Mouse (Mus musculus) embryo, embryonic 10 days (tissue): ENCODE measurements around the gene Ankrd36.
"Not testable (repeated sequence)": the region's sequence is repeated elsewhere in the genome, so short reads cannot be mapped to it uniquely, and the experiment has no call there.

Source experiments
- DNase-seq: peaks from one replicate; pipeline ENCODE4 v3.0.0-alpha.2; 2015; ENCODE audit warnings: low spot score

The Ankrd36 gene

GRCm38 (mm10) chr11:5569474-5569873 lies at the start of gene Ankrd36:
Gene Ankrd36 (plus strand): TSS chr11:5569684.
- no peak for DNase-seq

DNA sequence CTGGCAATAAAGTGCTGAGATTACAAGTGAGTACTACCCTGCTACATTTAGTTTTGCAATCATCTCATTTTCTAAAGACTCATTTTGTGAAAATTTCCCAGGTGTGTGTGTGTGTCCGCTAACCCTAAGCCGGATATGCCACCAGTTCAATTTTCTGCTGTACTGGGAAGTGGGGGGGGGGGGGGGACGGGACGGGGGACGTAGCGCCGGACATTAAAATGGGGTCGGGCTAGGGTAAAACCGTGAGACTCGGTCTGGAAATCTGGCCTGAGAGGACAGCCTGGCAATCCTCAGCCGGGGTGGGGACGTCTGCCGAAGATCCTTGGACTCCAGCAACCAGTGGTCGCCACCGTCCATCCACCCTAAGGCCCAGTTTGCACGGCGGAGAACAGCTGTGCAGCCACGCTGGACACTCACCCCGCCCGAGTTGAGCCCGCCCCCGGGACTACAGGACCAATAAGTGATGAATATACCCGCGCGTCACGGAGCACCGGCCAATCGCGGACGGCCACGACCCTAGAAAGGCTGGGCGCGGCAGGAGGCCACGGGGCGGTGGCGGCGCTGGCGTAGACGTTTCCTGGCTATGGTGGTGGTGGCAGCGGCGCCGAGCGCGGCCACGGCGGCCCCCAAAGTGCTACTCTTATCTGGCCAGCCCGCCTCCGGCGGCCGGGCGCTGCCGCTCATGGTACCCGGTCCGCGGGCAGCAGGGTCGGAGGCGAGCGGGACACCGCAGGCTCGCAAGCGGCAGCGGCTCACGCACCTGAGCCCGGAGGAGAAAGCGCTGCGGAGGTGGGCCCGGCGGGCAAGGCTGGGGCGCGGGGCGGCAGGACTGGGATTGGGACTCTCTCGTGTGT lies 48.8 kb upstream of the Ankrd36 start, which contains the start of gene Xbp1:
Gene Xbp1 (plus strand): TSS at position 248 of the 854 bp plus-strand sequence.
- DNase-seq, result peak; percentile 98

DNA sequence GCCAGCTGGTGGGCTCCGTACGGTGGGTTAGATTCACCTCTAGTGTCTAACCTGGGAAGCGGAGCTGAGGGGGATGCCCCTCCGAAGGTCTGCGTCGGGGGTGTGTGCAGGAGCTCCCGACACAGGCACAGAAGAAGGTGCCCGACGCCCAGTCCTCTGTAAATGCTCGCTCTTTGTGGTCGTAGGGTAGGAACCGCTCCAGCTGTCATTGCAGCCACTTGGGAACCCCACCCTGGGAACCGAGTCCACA lies 48.3 kb upstream of the Ankrd36 start:
- DNase-seq, result no peak

GRCm38 (mm10) chr11:5521516-5522291 lies 47.8 kb upstream of the Ankrd36 start:
- peak; percentile 82 for DNase-seq

GRCm38 (mm10) chr11:5522798-5523415 lies 46.6 kb upstream of the Ankrd36 start:
- DNase-seq, result no peak

GRCm38 (mm10) chr11:5525418-5525817 lies 44.1 kb upstream of the Ankrd36 start:
- no peak for DNase-seq

GRCm38 (mm10) chr11:5526573-5527439 lies 42.7 kb upstream of the Ankrd36 start:
- no peak for DNase-seq

DNA sequence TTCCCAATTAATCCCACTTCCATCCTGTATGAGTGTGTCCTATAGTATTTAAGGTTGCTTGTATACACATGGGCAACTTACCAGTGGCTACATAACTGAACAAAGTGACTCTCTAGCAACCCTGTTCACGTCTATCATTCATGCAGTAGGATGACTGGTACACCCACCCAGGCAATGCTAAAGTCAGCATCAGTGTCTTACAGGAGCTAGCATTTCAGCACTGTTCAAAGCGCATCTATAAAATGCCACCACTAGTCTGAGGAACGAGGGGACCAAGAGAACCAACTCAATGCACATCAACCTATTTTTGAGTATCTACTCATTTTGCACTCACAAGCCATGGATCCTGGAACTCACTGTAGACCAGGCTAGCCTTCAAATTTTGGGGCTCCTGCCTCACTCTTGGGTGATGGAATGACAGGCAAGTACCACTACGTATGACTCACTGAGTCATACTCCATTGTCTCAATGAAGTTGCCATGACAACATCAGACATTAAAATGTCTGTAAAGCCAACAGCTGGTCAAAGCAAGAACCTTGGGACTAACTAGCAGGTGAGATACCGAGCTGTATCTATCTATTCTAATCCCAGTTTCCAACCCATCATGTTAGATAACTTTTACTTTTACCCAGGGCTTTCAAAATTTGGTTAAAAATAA lies 41.5 kb upstream of the Ankrd36 start:
- no peak for DNase-seq

GRCm38 (mm10) chr11:5528841-5529240 lies 40.6 kb upstream of the Ankrd36 start:
- no peak for DNase-seq

GRCm38 (mm10) chr11:5530172-5530571 lies 39.3 kb upstream of the Ankrd36 start:
- no peak for DNase-seq

- DNase-seq, result no peak
Observed at GRCm38 (mm10) chr11:5530717-5531116, 38.8 kb upstream of the Ankrd36 start.

DNA sequence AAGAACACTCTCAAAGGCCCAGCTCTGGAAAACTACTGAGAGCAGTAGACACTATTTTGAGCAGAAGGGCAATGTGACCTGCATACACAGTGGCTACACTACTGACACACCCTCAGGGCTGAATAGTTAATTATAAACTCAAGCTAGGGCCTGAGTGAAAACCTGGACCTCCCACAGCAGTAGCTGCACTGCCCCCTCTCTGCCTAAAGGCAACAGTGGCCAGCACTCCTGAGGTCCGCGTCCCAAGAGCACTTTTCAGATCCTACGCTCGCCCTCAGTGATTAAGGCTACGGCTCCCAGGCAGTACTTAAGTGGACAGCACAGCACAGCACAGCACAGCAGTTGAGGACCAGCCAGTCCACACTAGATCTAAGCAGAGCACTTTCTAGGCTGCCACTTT lies 36.4 kb upstream of the Ankrd36 start:
- DNase-seq, result no peak

GRCm38 (mm10) chr11:5537454-5537853 lies 32.0 kb upstream of the Ankrd36 start:
- not testable (repeated sequence) for DNase-seq

GRCm38 (mm10) chr11:5540331-5540730 lies 29.2 kb upstream of the Ankrd36 start:
- no peak for DNase-seq

- DNase-seq, result peak; percentile 41
Observed at GRCm38 (mm10) chr11:5541230-5541798, 28.2 kb upstream of the Ankrd36 start.

DNA sequence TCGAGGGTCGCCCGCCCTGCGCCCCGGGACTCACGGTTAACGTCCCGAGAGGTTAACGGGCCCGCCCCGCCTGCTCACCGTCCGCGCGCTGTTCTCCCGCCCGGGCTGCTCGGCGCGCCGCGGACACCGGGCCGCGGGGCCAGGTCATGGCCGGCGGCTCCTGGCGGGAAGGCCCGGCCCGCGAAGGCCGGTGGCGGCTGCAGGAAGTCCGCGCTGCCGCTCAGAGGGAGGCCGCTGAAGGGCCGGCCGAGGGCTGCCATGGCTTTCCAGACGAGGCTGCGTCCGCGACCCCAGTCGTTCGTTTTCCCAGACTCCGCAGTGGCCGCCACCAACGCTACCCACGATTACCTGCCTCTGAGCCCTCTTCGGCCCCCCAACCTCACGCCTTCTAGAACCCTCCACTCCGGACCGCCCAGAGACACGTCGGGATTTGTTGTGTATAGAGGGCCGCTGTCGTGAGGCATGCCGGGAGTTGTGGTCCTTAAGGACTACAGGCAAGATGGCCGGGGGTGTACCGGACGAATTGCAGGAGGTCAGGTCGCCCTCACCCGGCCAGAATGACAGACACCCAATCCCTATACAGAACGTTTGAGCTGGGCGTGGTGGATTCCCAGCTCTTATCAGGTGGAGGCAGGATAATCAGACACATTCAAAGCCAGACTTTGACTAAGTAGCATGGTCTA lies 27.5 kb upstream of the Ankrd36 start, which contains the start of gene Ccdc117:
Gene Ccdc117 (minus strand): TSS at position 389 of the 683 bp plus-strand sequence.
- peak; percentile 98 for DNase-seq

GRCm38 (mm10) chr11:5542482-5543185 lies 26.9 kb upstream of the Ankrd36 start:
- no peak for DNase-seq

- no peak for DNase-seq
Observed at GRCm38 (mm10) chr11:5543281-5543680, 26.2 kb upstream of the Ankrd36 start.

- DNase-seq, result not testable (repeated sequence)
Observed at GRCm38 (mm10) chr11:5544709-5545108, 24.8 kb upstream of the Ankrd36 start.

GRCm38 (mm10) chr11:5545457-5545856 lies 24.0 kb upstream of the Ankrd36 start:
- no peak for DNase-seq
